Mouse (Mus musculus): Measurements from ENCODE around the gene Tcp11l2. TPM values are rescaled to one million over a fixed set of nuclear protein-coding genes. Genes with fewer than 3 reads are reported as not detected.

Gene Tcp11l2
- polyA plus RNA-seq, 1 experiment from 2014 or later = 20.0 TPM

DNA sequence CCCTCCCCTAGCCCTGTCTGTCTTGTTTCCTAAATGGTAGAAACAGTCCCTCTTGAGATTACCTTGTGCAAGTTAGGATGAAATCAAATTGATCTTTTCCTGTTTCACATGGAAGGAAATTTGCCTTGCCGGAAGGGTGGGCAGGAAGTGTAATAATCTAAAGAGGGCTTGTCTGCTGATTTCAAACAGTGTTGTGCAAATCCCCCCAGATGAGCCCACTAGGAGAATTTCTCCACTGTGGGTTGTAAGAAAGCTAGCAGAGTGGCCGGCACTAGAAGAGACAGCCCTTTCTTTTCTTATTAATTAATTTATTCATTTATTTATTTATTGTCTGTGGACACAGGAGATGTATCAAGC is 8.8 kb downstream of the Tcp11l2 start:
- Histone ChIP-seq H3K4me3 (no peak overlapping the region), H3K4me2 (no peak overlapping the region), H3K4me1 (no peaks in the 10 kb centered on the region), H3K9me3 (no peaks in the 10 kb centered on the region), H3K27ac (no peak overlapping the region), H3K36me3 (replicated peaks) (no peaks in the 10 kb centered on the region; the same call in 1 of the 2 replicates), H3K9ac (no peak overlapping the region), H3K27me3 (replicated peaks) (no peaks in the 10 kb centered on the region)
- 86% methylated on average over 2 of the region's 2 CpGs for WGBS
- ATAC-seq (replicated peaks) = no peak

DNA sequence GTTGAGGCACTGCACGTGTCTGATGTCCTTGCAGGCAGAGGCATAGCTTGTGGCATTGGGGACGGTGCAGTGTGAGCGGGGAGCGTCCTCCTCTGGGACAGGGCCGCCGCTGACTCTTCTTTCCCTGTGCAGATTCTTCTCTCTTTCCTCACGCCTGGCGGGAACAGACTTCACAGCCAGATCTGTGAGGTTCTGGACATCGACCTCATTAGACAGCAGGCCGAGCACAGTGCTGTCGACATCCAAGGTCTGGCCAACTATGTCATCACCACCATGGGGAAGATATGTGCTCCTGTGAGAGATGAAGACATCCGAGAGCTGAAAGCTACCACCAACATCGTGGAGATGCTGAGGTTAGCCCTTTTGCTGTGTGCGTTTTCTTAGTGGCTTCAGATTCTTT is 14.5 kb downstream of the Tcp11l2 start:
- ATAC-seq (replicated peaks) = no peak
- 79% methylated on average over 14 of the region's 14 CpGs for WGBS
- Histone ChIP-seq H3K27ac (no peak overlapping the region), H3K27me3 (replicated peaks) (no peaks in the 10 kb centered on the region), H3K36me3 (replicated peaks) (no peaks in the 10 kb centered on the region; the same call in 1 of the 2 replicates), H3K4me1 (no peaks in the 10 kb centered on the region), H3K4me3 (no peak overlapping the region), H3K9ac (no peak overlapping the region), H3K4me2 (no peak overlapping the region), H3K9me3 (no peaks in the 10 kb centered on the region)

DNA sequence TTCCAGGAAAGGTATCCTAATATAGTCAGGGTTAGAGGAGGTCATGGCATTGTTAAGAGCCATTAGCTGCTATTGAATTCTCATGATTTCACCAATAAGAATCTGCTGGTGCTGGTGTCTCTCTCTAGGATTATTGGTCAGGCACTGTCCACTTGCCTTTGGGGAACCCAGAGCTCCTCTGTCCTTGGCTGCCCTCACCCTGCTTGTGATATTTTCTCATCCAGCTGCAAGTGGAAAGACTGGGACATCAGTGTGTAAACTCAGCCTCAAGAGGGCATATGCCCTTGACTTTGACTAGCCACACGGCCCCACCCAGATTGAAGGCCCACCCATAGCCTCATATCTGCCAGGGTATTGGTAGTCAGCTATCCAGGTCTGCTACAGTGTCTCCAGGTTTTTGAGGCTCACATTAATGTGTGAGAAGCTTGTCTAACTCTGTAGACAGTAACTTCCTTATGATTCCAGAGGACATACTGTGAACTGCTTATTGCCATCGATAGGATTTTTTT is 15.3 kb downstream of the Tcp11l2 start:
- Histone ChIP-seq H3K4me1 (no peaks in the 10 kb centered on the region), H3K27me3 (replicated peaks) (no peaks in the 10 kb centered on the region), H3K4me2 (no peak overlapping the region), H3K9ac (no peak overlapping the region), H3K4me3 (no peak overlapping the region), H3K9me3 (no peaks in the 10 kb centered on the region), H3K36me3 (replicated peaks) (no peaks in the 10 kb centered on the region; the same call in 1 of the 2 replicates), H3K27ac (no peak overlapping the region)
- no peak for ATAC-seq (replicated peaks)
- WGBS = 86% methylated on average over 2 of the region's 2 CpGs

DNA sequence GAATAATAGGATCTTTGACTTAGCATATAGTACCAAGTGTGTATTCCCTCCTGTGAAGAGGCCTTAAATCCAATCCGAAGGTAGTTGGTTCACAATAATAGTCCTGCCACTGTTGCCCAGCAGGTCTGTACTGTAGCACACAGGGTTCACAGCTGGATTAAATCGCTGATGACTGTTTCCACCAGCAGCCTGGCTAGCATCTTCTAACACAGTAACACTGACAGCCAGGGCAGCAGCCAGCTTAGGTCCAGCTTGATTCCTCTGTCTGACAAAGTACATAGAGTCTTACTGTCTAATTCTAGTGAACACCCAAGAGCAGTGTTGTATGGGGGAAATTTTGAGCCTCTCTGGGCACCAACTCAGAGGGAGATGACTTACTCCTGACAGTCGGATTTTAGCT is 16.3 kb downstream of the Tcp11l2 start:
- Histone ChIP-seq H3K4me1 (no peaks in the 10 kb centered on the region), H3K27me3 (replicated peaks) (no peaks in the 10 kb centered on the region), H3K9me3 (no peaks in the 10 kb centered on the region), H3K36me3 (replicated peaks) (no peaks in the 10 kb centered on the region; the same call in 1 of the 2 replicates), H3K9ac (no peak overlapping the region), H3K4me3 (no peak overlapping the region), H3K4me2 (no peak overlapping the region), H3K27ac (no peak overlapping the region)
- 50% methylated on average over 3 of the region's 3 CpGs for WGBS
- no peak for ATAC-seq (replicated peaks)

DNA sequence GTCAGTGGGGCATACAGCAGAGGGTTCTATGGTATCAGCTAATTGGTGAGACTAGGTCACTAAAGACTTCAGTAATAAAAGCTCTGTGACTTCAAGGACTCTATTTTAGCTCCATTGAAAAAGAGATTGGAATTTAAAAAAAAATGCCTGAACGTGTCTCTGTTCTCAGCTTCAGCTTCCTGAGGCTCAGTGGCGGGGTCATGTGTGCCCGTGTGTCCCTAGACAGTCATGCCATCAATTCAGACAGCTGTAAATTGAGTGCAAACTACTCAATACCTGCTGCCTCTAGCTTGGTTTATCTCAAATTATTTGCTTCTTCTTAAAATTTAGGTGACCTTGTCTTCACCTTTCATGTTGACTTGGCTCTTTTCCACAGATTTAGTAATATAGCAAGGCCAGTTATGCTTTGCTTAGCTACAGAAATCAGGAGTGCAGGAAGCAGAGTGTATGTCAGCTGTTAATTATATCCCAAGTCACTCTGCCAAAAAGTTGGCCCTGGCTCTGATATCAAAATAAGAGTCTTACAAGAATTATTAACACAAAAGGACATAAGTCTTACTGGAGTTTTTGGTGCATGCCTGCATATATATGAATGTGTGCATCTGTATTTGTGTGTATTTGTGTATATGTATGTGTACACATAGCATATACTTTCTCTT is 20.8 kb downstream of the Tcp11l2 start:
- no peak overlapping the region for H3K4me3 ChIP-seq
- H3K27ac ChIP-seq = no peak overlapping the region
- no peak for ATAC-seq (replicated peaks)
- no peak overlapping the region for H3K4me2 ChIP-seq
- no peaks in the 10 kb centered on the region for H3K27me3 ChIP-seq (replicated peaks)
- no peaks in the 10 kb centered on the region for H3K36me3 ChIP-seq (replicated peaks)
- 65% methylated on average over 3 of the region's 3 CpGs for WGBS
- no peaks in the 10 kb centered on the region for H3K4me1 ChIP-seq
- no peaks in the 10 kb centered on the region for H3K9me3 ChIP-seq
- no peak overlapping the region for H3K9ac ChIP-seq

DNA sequence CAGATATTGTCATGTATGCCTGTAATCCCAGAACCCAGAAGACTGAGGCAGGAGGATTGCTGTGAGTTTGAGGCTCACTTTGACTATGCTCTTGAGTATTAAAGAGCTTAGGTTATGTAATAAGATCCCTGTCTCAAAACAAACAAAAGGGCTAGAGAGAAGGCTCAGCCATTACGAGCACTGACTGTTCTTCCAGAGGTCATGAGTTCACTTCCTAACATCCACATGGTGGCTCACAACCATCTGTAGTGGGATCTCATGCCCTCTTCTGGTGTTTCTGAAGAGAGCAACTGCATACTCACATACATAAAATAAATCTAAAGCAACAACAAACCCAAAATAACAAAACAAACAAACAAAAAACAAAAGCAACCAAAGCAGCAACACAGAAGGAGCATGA is 21.7 kb downstream of the Tcp11l2 start:
- Histone ChIP-seq H3K4me3 (no peak overlapping the region), H3K4me2 (no peak overlapping the region), H3K9ac (no peak overlapping the region), H3K4me1 (no peaks in the 10 kb centered on the region), H3K27me3 (replicated peaks) (no peaks in the 10 kb centered on the region), H3K27ac (no peak overlapping the region), H3K9me3 (no peaks in the 10 kb centered on the region), H3K36me3 (replicated peaks) (no peaks in the 10 kb centered on the region)
- ATAC-seq (replicated peaks) = no peak
- WGBS = 50% methylated on average over 1 of the region's 1 CpGs

DNA sequence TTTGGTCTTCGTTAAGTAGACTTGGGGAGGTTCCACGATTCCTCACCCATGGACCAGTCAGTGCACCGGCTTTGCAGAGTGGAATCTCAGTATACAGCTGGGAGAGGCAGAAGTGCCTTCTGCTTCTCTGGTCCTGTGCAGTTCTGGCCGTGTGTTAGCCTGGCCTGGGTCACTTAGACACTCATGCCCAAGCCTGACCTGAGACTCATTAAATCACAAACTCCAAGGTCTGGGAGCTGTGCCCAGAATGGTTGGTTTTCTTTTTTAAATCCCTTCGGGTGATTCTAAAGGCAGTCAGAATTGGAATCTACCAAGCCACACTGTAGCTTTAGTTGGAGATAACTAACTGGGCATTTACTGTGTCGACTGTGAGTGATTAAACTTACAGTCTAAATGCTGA is 23.7 kb downstream of the Tcp11l2 start:
- H3K4me3 ChIP-seq = no peak overlapping the region
- H3K4me1 ChIP-seq = no peaks in the 10 kb centered on the region
- H3K9me3 ChIP-seq = no peaks in the 10 kb centered on the region
- WGBS = 81% methylated on average over 6 of the region's 6 CpGs
- H3K27ac ChIP-seq = no peak overlapping the region
- no peak for ATAC-seq (replicated peaks)
- H3K36me3 ChIP-seq (replicated peaks) = no peaks in the 10 kb centered on the region
- H3K4me2 ChIP-seq = no peak overlapping the region
- no peak overlapping the region for H3K9ac ChIP-seq
- H3K27me3 ChIP-seq (replicated peaks) = no peaks in the 10 kb centered on the region

DNA sequence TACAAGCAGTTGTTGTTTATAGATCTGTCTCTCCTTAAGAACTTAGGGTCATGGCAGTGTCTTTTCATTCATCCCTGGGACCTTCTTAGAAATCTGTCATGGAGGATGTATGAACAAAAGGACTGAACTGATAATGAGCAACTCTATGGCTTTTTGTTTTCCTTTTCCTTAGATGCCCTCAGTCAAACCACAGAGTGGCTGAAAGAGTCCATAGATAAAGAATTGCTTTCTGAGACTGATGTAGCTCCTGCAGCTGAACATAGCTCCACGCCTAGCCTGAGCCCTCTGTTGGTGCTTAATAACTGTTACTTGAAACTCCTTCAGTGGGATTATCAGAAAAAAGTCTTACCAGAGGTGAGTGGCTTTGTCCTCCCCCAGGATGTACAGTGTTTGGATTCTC is 27.9 kb downstream of the Tcp11l2 start:
- Histone ChIP-seq H3K4me3 (no peak overlapping the region), H3K9me3 (no peaks in the 10 kb centered on the region), H3K36me3 (replicated peaks) (no peaks in the 10 kb centered on the region), H3K27ac (no peak overlapping the region), H3K27me3 (replicated peaks) (no peaks in the 10 kb centered on the region), H3K4me1 (no peaks in the 10 kb centered on the region), H3K9ac (no peak overlapping the region), H3K4me2 (no peak overlapping the region)
- 66% methylated on average over 1 of the region's 1 CpGs for WGBS
- no peak for ATAC-seq (replicated peaks)

DNA sequence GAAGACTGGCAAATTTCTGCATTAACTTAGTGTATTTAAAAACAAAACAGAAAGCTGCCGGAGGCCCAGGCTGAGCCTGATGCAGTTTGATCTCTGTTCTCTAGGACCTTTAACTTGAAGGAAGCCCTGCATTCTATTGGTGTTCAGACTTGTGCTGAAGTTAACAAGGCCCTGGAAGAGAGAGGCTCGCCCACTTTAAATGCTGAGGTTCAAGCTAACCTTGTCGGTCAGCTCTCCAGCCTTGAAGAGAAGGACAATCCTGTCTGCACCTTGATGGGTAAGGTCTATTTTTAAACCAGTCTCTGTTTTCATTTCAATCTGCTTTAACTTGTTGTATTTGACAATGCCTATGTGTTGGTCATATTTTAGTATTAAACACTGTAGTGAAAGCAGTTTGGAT is 31.9 kb downstream of the Tcp11l2 start:
- no peaks in the 10 kb centered on the region for H3K27me3 ChIP-seq (replicated peaks)
- H3K4me2 ChIP-seq = no peak overlapping the region
- no peak for ATAC-seq (replicated peaks)
- H3K9me3 ChIP-seq = no peaks in the 10 kb centered on the region
- H3K9ac ChIP-seq = no peak overlapping the region
- no peak overlapping the region for H3K27ac ChIP-seq
- no peaks in the 10 kb centered on the region for H3K36me3 ChIP-seq (replicated peaks)
- no peak overlapping the region for H3K4me3 ChIP-seq
- H3K4me1 ChIP-seq = no peaks in the 10 kb centered on the region
- WGBS = 83% methylated on average over 3 of the region's 3 CpGs

DNA sequence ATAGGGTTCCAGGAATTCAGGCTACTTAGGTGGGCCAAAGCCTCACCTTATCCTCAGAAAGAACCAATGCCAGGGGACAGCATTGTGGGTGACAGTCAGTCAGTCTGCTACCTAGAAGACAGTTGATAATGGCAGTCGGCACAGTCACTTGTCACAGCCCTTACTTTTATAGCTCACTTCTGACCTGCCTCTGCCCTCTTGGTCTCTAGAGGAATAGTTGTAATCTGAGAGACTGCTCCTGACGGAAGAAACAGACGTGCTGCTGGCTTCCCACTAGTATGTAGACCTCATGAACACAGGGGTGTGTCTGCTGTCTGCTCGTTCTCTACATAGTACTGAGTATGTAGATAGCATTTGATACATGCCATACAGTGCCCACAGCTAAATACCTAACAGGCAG is 33.9 kb downstream of the Tcp11l2 start:
- no peak overlapping the region for H3K4me2 ChIP-seq
- no peak overlapping the region for H3K27ac ChIP-seq
- H3K9ac ChIP-seq = no peak overlapping the region
- H3K4me3 ChIP-seq = no peak overlapping the region
- 81% methylated on average over 4 of the region's 4 CpGs for WGBS
- no peaks in the 10 kb centered on the region for H3K27me3 ChIP-seq (replicated peaks)
- no peak for ATAC-seq (replicated peaks)
- H3K9me3 ChIP-seq = no peaks in the 10 kb centered on the region
- no peaks in the 10 kb centered on the region for H3K4me1 ChIP-seq
- H3K36me3 ChIP-seq (replicated peaks) = no peaks in the 10 kb centered on the region

DNA sequence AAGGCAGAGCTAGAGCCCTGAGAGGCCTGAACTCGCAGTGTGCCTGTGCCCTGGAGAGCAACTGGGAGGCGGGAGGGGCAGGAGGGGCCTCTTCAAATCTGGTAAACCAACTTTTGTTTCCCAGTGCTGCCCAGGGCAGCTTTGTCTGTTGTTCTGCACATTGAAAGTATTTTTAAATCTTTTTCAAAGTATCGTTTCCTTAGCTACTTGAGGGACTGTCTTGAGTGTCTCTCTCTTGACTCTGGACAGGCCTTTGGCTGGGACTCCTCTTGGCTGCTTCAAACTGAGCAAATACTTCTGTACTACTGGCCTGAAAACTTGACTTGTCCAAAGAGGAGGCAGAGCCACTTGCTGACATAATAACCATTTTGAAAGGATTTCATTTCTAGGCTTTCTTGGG is 34.4 kb downstream of the Tcp11l2 start:
- Histone ChIP-seq H3K4me1 (no peaks in the 10 kb centered on the region), H3K27me3 (replicated peaks) (no peaks in the 10 kb centered on the region), H3K36me3 (replicated peaks) (no peaks in the 10 kb centered on the region), H3K27ac (no peak overlapping the region), H3K9ac (no peak overlapping the region), H3K4me2 (no peak overlapping the region), H3K4me3 (no peak overlapping the region), H3K9me3 (no peaks in the 10 kb centered on the region)
- ATAC-seq (replicated peaks) = no peak
- 74% methylated on average over 3 of the region's 3 CpGs for WGBS

DNA sequence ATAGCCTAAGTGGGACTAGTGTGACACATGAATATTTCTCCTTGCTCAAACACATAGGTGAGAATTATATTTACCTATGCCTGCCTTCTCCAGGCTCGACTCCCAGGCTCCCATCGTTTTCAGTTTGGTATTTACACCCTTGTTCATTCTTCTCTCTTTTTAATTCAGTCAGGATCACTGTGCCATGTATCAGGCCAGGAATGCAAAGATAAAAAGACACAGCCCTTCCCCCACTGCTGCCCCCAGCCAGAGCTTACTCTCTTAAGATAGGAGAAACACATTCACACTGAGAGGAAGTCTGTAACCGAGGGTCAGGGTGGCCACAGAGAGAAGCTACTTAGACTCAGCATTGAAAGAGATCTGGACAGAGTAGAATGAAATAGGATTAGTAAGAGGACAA is 35.2 kb downstream of the Tcp11l2 start:
- Histone ChIP-seq H3K27ac (no peak overlapping the region), H3K9me3 (no peaks in the 10 kb centered on the region), H3K27me3 (replicated peaks) (no peaks in the 10 kb centered on the region), H3K4me2 (no peak overlapping the region), H3K9ac (no peak overlapping the region), H3K4me3 (no peak overlapping the region), H3K36me3 (replicated peaks) (no peaks in the 10 kb centered on the region), H3K4me1 (no peaks in the 10 kb centered on the region)
- no peak for ATAC-seq (replicated peaks)
- WGBS = 34% methylated on average over 3 of the region's 3 CpGs

DNA sequence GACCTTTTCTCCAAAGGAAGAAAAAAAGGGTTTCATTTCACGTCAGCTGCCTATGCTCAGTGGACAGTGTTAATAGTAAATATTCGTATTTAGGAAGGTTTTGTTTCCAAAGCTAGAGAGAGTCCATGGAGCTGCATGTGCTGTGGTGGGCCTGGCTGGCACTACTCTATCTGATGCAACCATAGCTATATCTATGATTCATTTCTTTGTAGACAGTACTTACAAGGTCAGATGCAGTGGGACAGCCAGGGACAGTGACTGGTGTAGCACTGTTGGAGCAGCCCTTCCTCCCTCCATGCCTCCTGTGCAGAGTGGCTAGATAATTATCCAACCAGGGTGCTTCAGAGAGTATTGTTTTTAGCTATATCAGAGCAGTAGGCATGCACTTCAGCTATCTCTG is 35.9 kb downstream of the Tcp11l2 start:
- 68% methylated on average over 2 of the region's 2 CpGs for WGBS
- no peaks in the 10 kb centered on the region for H3K27me3 ChIP-seq (replicated peaks)
- no peak overlapping the region for H3K27ac ChIP-seq

More for the DNA sequence above, 35.9 kb downstream of the Tcp11l2 start:
- no peak for ATAC-seq (replicated peaks)
- Histone ChIP-seq H3K4me2 (no peak overlapping the region), H3K4me3 (no peak overlapping the region), H3K9me3 (no peaks in the 10 kb centered on the region), H3K36me3 (replicated peaks) (no peaks in the 10 kb centered on the region), H3K4me1 (no peaks in the 10 kb centered on the region), H3K9ac (no peak overlapping the region)

Measured in midbrain, embryonic 15.5 days (tissue).